Mouse (Mus musculus) forelimb bud, embryonic 11.5 days (tissue): ENCODE measurements around the gene Ubxn7.
"Not testable (repeated sequence)": the region's sequence is repeated elsewhere in the genome, so short reads cannot be mapped to it uniquely, and the experiment has no call there.

ENCODE experiments used
- DNase-seq: peaks from one replicate; pipeline ENCODE4 v3.0.0-alpha.2; 2012; ENCODE audit warnings: low read depth, low spot score

Ubxn7 gene

GRCm38 (mm10) chr16:32332040-32332555 is at the start of gene Ubxn7:
TSS of gene Ubxn7 (plus strand) at chr16:32332257.
- DNase-seq, result peak; percentile 97

- DNase-seq, result no peak
Measured at GRCm38 (mm10) chr16:32282608-32283007, 49.4 kb upstream of the Ubxn7 start.

GRCm38 (mm10) chr16:32291821-32292220 is 40.2 kb upstream of the Ubxn7 start:
- DNase-seq, result no peak

GRCm38 (mm10) chr16:32299617-32300016 is 32.4 kb upstream of the Ubxn7 start:
- not testable (repeated sequence) for DNase-seq

- no peak for DNase-seq
Measured at GRCm38 (mm10) chr16:32303046-32303445, 29.0 kb upstream of the Ubxn7 start.

GRCm38 (mm10) chr16:32303886-32304285 is 28.2 kb upstream of the Ubxn7 start:
- no peak for DNase-seq

GRCm38 (mm10) chr16:32311970-32312369 is 20.1 kb upstream of the Ubxn7 start:
- DNase-seq, result no peak

GRCm38 (mm10) chr16:32312386-32312785 is 19.7 kb upstream of the Ubxn7 start:
- no peak for DNase-seq

GRCm38 (mm10) chr16:32312859-32313258 is 19.2 kb upstream of the Ubxn7 start:
- DNase-seq, result no peak

- peak; percentile 76 for DNase-seq
Measured at GRCm38 (mm10) chr16:32316601-32317000, 15.5 kb upstream of the Ubxn7 start.

- no peak for DNase-seq
Measured at GRCm38 (mm10) chr16:32323953-32324352, 8.1 kb upstream of the Ubxn7 start.

GRCm38 (mm10) chr16:32330876-32331670 is 984 bp upstream of the Ubxn7 start:
- no peak for DNase-seq

- peak; percentile 58 for DNase-seq
Measured at GRCm38 (mm10) chr16:32332556-32333511, 777 bp downstream of the Ubxn7 start.

GRCm38 (mm10) chr16:32335146-32335545 is 3.1 kb downstream of the Ubxn7 start:
- no peak for DNase-seq

- no peak for DNase-seq
Measured at GRCm38 (mm10) chr16:32336026-32336780, 4.1 kb downstream of the Ubxn7 start.

- DNase-seq, result no peak
Measured at GRCm38 (mm10) chr16:32337001-32337400, 4.9 kb downstream of the Ubxn7 start.

GRCm38 (mm10) chr16:32340451-32340850 is 8.4 kb downstream of the Ubxn7 start:
- no peak for DNase-seq

GRCm38 (mm10) chr16:32345521-32345920 is 13.5 kb downstream of the Ubxn7 start:
- no peak for DNase-seq

GRCm38 (mm10) chr16:32350776-32351175 is 18.7 kb downstream of the Ubxn7 start:
- no peak for DNase-seq

- no peak for DNase-seq
Measured at GRCm38 (mm10) chr16:32363530-32363929, 31.5 kb downstream of the Ubxn7 start.

- DNase-seq, result no peak
Measured at GRCm38 (mm10) chr16:32371351-32371750, 39.3 kb downstream of the Ubxn7 start.
